Mouse (Mus musculus): ENCODE results near the gene Gm12184.
"Not testable (repeated sequence)": the region's sequence is repeated elsewhere in the genome, so short reads cannot be mapped to it uniquely, and the experiment has no call there.

The Gm12184 gene

GRCm38 (mm10) chr11:48825979-48826751, at the start of gene Gm12184, which contains the start of gene Trim7:
Gene Gm12184 (minus strand): TSS chr11:48826655.
Gene Trim7 (plus strand): TSS chr11:48826140.
- not testable (repeated sequence) for DNase-seq (ENCODE audit: low read depth, low spot score)

DNA sequence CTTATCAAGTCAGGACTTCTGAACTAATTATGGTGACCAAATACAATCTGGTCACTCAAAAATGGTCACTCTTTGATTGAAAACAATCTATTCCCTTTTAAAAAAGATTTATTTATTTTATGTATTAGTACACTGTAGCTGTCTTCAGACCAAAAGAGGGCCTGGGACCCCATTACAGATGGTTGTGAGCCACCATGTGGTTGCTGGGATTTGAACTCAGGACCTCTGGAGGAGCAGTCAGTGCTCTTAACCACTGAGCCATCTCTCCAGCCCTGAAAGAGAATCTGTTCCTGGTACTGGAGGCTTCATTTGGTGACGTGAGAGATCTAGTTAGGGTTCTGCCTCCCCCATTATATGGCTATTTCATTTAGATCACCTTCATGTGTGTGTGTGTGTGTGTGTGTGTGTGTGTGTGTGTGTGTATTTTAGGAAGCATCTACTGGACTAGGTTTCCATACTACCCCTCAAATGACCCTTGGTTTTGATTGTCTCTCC, 48.9 kb upstream of the Gm12184 start:
- not testable (repeated sequence) for DNase-seq (ENCODE audit: low read depth, low spot score)

GRCm38 (mm10) chr11:48874465-48874864, 48.0 kb upstream of the Gm12184 start:
- DNase-seq (ENCODE audit: low read depth, low spot score), result no peak

DNA sequence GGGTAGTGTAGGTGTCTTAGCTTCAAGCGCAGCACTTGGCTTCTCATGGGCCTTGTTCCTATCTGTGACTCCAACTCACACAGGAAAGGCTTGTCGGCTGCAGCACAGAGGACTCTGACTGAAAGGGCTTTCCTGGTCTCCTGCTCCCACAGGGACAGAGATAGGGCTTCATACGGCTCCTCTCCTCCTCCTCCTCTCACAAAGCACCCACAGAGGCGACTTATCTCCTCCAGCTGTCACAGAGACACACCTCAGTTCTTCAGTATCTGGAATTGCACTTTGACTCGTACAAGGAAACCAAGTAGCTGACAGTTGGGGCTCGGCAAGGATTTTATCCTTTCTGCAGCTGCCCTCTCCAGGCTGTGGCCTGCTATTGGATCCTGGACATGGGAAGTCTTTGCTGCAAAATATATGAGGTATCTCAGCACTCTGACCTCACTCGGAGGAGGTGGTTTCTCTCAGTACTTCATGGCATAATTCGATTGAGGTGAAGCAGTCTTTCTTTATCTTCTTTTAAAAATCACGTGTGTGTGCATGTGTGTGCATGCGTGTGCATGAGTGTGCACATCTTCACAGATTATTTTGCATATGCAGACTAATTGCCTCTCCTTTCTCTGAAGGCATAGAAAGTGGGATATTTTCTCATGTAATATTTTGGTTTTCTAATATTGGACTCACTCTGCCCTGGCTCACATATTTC, 47.3 kb upstream of the Gm12184 start:
- no peak for DNase-seq (ENCODE audit: low read depth, low spot score)

DNA sequence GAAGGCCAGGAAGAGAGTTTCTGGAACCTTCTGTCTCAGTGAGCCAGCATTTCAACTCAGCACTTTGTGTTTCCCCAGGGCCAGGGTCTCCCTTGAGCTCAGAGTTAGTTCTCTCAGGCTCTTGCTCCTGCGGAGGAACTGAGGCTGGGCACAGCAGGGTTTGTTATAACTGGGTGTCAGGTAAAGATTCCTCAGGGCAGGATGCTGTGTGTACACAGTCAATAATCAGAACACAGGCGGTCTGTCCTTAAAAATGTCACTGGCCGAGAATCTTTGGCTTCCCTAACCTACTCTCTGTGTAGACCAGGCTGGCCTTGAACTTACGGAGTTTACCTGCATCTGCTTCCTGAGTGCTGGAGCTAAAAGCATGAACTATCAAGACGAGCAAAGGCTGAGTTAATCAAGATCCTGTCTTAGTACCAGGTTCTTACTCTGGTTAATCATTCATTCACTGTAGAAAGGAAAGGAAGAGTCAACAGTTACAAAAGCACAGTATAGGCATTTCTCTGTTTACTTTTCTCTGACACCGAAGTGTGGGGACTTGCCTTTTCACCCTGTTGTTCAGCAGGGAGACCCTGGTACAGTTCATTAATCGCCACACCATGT, 46.3 kb upstream of the Gm12184 start:
- DNase-seq (ENCODE audit: low read depth, low spot score), result no peak

- DNase-seq (ENCODE audit: low read depth, low spot score), result no peak
Measured at GRCm38 (mm10) chr11:48871817-48872541, 45.5 kb upstream of the Gm12184 start.

DNA sequence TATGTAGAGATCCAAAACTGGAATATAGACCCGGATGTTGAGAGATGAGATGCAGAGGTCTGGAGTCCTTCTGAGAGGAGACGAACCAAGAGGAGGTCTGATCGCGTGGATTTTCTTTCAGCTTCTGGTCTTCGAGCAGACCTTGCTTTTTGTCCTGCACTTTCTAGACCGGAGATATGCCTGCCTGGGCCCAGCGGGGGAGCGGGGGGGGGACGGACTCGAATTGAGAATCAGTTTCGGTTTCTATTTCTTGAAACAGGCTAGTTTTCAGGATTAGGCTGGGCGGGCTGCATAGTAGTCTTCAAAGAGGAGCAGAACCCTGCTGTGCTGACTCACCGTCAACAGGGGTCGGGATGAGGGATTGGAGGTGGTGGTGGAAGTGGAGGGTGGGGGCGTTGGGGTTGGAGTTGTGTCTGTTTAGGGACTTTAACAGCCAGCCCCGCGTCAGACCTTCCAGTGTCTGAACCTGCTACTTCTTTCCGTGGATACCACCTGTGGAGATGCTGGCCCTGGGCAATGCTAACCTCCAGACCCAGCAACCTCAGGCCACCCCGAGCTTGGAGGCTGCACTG, 44.8 kb upstream of the Gm12184 start, which contains the start of gene Irgm1:
Gene Irgm1 (minus strand): TSS at position 483 of the 572 bp plus-strand sequence.
- DNase-seq (ENCODE audit: low read depth, low spot score), result no peak

- no peak for DNase-seq (ENCODE audit: low read depth, low spot score)
Measured at GRCm38 (mm10) chr11:48870781-48871180, 44.3 kb upstream of the Gm12184 start.

DNA sequence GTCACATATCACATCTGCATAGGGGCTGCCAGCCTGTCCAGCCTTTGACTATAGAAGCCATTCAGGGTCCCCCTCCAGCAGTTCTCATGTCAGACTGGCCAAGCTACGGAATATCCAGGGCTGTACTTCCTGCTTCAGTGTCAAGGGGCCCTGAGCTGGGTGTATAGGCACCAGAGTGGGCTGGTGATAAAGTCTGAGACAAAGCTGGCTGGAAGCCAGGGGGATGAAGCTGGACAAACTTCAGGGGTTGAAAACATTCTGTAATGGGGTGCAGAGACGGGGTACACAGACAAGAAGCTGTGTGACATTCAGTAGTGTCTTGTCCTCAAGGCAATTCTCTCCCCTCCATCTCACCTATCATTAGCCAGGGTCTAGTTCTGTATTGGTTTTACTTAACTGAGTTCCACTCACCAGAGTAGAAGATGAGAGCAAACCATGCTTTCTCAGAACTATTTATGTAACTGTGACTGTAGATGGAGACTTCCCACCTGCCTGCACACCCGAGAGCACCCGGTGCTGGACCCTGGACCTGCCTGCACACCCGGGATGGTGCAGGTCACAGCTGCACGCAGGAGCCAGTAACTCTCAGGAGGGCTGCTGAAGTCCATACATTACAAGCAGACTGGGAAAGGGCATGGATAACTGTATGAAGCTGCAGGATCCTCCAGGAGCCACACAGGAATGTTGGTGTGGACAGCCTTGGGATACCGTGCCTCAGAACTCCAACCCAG, 43.1 kb upstream of the Gm12184 start:
- DNase-seq (ENCODE audit: low read depth, low spot score), result no peak

- DNase-seq (ENCODE audit: low read depth, low spot score), result no peak
Measured at GRCm38 (mm10) chr11:48866481-48866880, 40.0 kb upstream of the Gm12184 start.

- DNase-seq (ENCODE audit: low read depth, low spot score), result no peak
Measured at GRCm38 (mm10) chr11:48863808-48864207, 37.4 kb upstream of the Gm12184 start.

GRCm38 (mm10) chr11:48862784-48863319, 36.4 kb upstream of the Gm12184 start:
- no peak for DNase-seq (ENCODE audit: low read depth, low spot score)

DNA sequence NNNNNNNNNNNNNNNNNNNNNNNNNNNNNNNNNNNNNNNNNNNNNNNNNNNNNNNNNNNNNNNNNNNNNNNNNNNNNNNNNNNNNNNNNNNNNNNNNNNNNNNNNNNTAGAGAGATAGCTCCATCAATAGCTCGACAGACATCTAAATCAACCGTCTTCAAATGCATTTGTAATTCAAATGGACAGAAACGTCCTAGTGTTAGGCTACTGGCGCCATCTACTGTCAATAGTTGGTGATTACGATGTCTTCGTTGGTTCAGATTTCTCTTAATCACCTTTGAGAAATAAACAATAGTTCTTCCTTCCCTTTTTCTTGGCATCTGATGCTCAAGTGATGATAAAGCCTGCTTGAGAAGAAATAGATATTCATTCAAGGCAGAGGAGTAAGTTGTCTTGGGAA, 32.6 kb upstream of the Gm12184 start:
- DNase-seq (ENCODE audit: low read depth, low spot score), result no peak

DNA sequence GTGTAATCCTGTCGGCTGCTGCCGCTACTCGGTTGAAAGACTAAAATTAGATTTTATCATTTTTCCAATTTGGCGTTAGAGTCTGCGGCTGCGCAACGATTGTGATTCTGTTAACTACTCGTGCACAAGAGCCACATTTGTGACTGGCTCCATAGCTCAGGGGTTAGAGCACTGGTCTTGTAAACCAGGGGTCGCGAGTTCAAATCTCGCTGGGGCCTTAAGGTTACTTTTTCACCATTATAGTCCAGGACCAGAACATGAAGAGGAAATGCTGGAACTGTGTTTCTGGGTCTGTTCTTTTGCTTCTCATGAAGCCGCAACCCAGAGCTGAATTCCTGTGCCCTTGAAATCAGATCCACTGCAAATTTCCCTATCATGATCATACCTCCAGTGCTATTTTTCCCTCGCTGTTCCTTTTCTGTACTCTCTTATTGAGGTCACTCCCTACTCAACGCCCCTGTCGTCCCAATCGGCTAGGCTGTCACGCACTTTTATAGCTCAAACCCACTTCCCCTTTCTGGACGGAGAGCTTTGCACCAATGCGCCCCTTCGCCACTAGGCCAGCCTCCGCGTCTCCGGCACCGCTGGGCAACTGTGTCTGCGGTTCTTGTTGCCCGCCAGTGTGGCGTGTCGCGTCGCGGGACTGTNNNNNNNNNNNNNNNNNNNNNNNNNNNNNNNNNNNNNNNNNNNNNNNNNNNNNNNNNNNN, 27.2 kb upstream of the Gm12184 start:
- peak; percentile 83 for DNase-seq (ENCODE audit: low read depth, low spot score)

DNA sequence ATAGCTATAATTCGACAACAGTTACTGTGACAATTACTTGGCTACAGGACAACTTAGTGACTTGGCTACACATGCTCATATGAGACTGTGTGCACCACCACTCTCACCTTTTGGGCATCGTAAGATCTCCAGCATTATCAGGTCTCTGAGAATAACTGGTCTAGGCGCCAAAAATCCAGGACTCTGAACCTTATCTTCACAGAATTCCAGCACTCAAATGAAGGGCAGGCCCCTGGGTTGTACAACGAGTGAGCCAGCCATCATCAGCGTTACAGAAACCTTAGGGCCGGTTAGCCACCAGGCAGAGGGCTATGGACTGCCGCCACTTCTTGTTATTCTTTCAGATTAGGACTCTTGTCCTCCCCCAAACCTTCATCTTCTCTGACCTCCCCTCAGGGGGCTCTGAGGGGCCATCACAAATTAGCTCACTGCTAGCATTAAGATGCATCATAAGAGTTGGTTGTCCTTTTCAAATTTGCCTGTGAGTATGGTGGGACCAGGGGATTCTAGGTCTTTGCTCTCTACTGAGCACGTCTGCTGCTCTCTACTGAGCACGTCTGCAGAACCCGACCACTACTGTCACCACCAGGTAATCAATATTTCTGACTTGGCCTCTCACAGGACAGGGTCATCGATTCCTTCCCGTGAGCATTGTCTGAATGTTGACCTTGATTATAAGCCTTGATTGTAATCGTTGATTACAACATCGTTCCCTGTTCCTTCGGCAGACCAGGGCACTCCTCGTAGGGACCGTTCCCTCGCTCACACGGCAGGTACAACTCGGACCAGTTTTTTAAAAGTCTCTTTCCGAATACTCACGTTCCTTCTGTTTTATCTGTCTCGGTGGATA, 26.4 kb upstream of the Gm12184 start:
- DNase-seq (ENCODE audit: low read depth, low spot score), result no peak

GRCm38 (mm10) chr11:48852190-48852589, 25.7 kb upstream of the Gm12184 start:
- DNase-seq (ENCODE audit: low read depth, low spot score), result no peak

GRCm38 (mm10) chr11:48851270-48851995, 25.0 kb upstream of the Gm12184 start:
- no peak for DNase-seq (ENCODE audit: low read depth, low spot score)

DNA sequence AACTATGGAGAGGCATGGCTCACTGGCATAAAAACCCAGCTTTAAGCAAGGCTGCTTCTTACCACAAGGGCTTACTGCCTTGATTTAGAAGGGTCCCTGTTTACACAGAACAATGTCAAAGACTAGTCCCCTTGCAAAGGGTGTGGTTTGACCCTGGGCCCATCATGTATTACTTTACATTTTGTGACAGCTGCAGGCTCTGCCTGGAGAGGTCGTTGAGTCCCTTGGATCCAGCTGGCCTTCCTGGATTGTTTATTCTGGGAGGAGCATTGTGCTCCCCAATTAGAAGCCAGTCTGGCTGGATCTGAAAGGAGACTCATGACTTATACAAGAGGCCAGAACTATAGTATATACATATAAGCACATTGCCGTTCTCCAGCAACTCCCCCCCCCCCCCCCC, 23.8 kb upstream of the Gm12184 start:
- no peak for DNase-seq (ENCODE audit: low read depth, low spot score)

All from telencephalon, adult 2 months (tissue).